Mouse (Mus musculus): ENCODE measurements around the gene Pim3. TPM values are rescaled to one million over a fixed set of nuclear protein-coding genes. Genes with fewer than 3 reads are reported as not detected.
A peak's percentile ranks its signal among the peaks of the same experiment; 100 is the strongest.
"Not testable (repeated sequence)": the region's sequence is repeated elsewhere in the genome, so short reads cannot be mapped to it uniquely, and the experiment has no call there.

Pim3 gene
- polyA plus RNA-seq (2012), result 0.49 and 0.64 TPM in 2 replicates

GRCm38 (mm10) chr15:88861772-88862622, at the start of gene Pim3:
TSS of gene Pim3 (plus strand) at chr15:88862186.
- TF ChIP-seq TAL1 (IDR thresholded peaks at IDR 0.05; ENCODE audit: low read length) (no peak), GATA1 (IDR thresholded peaks at IDR 0.05; ENCODE audit: low read length) (no peak)

GRCm38 (mm10) chr15:88813262-88813661, 48.7 kb upstream of the Pim3 start:
- TF ChIP-seq TAL1 (IDR thresholded peaks at IDR 0.05; ENCODE audit: low read length), result no peak
- no peak for TF ChIP-seq GATA1 (IDR thresholded peaks at IDR 0.05; ENCODE audit: low read length)
- no peaks in the 10 kb centered on the region for H3K27me3 ChIP-seq (ENCODE audit: control insufficient read depth)
- no peak overlapping the region for H3K4me3 ChIP-seq (replicated peaks)
- H3K9me3 ChIP-seq (ENCODE audit: control insufficient read depth, low read length), result no peaks in the 10 kb centered on the region
- peaks cover 9% of the 10 kb centered on the region for H3K4me1 ChIP-seq (ENCODE audit: control insufficient read depth)
- H3K36me3 ChIP-seq (ENCODE audit: control insufficient read depth), result peaks cover 67% of the 10 kb centered on the region

More at GRCm38 (mm10) chr15:88861772-88862622, at the start of gene Pim3:
- Histone ChIP-seq H3K27me3 (ENCODE audit: control insufficient read depth) (peaks cover 8% of the 10 kb centered on the region), H3K4me3 (replicated peaks) (peak within 1 kb of the TSS; percentile 72), H3K9me3 (ENCODE audit: control insufficient read depth, low read length) (no peaks in the 10 kb centered on the region), H3K36me3 (ENCODE audit: control insufficient read depth) (peaks cover 20% of the 10 kb centered on the region), H3K4me1 (ENCODE audit: control insufficient read depth) (peaks cover 43% of the 10 kb centered on the region)

- not testable (repeated sequence) for H3K4me3 ChIP-seq (replicated peaks); H3K9me3 ChIP-seq (ENCODE audit: control insufficient read depth, low read length); H3K27me3 ChIP-seq (ENCODE audit: control insufficient read depth)
- peaks cover 64% of the 10 kb centered on the region for H3K36me3 ChIP-seq (ENCODE audit: control insufficient read depth)
- H3K4me1 ChIP-seq (ENCODE audit: control insufficient read depth), result peaks cover 15% of the 10 kb centered on the region
These were observed 48.1 kb upstream of the Pim3 start for GRCm38 (mm10) chr15:88813873-88814272.

- no peak for TF ChIP-seq TAL1 (IDR thresholded peaks at IDR 0.05; ENCODE audit: low read length)
- TF ChIP-seq GATA1 (IDR thresholded peaks at IDR 0.05; ENCODE audit: low read length), result no peak
- Histone ChIP-seq H3K36me3 (ENCODE audit: control insufficient read depth) (peaks cover 61% of the 10 kb centered on the region), H3K9me3 (ENCODE audit: control insufficient read depth, low read length) (no peaks in the 10 kb centered on the region), H3K27me3 (ENCODE audit: control insufficient read depth) (no peaks in the 10 kb centered on the region), H3K4me3 (replicated peaks) (no peak overlapping the region), H3K4me1 (ENCODE audit: control insufficient read depth) (peaks cover 17% of the 10 kb centered on the region)
These were observed 47.5 kb upstream of the Pim3 start for GRCm38 (mm10) chr15:88814411-88815047.

- peaks cover 23% of the 10 kb centered on the region for H3K4me1 ChIP-seq (ENCODE audit: control insufficient read depth)
- H3K36me3 ChIP-seq (ENCODE audit: control insufficient read depth), result peaks cover 58% of the 10 kb centered on the region
- TF ChIP-seq TAL1 (IDR thresholded peaks at IDR 0.05; ENCODE audit: low read length), result no peak
- TF ChIP-seq GATA1 (IDR thresholded peaks at IDR 0.05; ENCODE audit: low read length), result no peak
- no peak overlapping the region for H3K4me3 ChIP-seq (replicated peaks)
- H3K27me3 ChIP-seq (ENCODE audit: control insufficient read depth), result no peaks in the 10 kb centered on the region
- H3K9me3 ChIP-seq (ENCODE audit: control insufficient read depth, low read length), result no peaks in the 10 kb centered on the region
These were observed 46.7 kb upstream of the Pim3 start for GRCm38 (mm10) chr15:88815196-88815700.

- Histone ChIP-seq H3K27me3 (ENCODE audit: control insufficient read depth) (no peaks in the 10 kb centered on the region), H3K9me3 (ENCODE audit: control insufficient read depth, low read length) (no peaks in the 10 kb centered on the region), H3K36me3 (ENCODE audit: control insufficient read depth) (peaks cover 59% of the 10 kb centered on the region), H3K4me1 (ENCODE audit: control insufficient read depth) (peaks cover 32% of the 10 kb centered on the region), H3K4me3 (replicated peaks) (peak within 1 kb of the TSS; percentile 78)
- TF ChIP-seq GATA1 (IDR thresholded peaks at IDR 0.05; ENCODE audit: low read length) (no peak; the same call in 1 of the 2 replicates), TAL1 (IDR thresholded peaks at IDR 0.05; ENCODE audit: low read length) (no peak)
These were observed 42.7 kb upstream of the Pim3 start, which contains the start of the genes Alg12 and Creld2 for GRCm38 (mm10) chr15:88819026-88819905. TSS of gene Alg12 (minus strand) at chr15:88819318. TSS of gene Creld2 (plus strand) at chr15:88819646.

- Histone ChIP-seq H3K4me1 (ENCODE audit: control insufficient read depth) (peaks cover 32% of the 10 kb centered on the region), H3K27me3 (ENCODE audit: control insufficient read depth) (no peaks in the 10 kb centered on the region), H3K36me3 (ENCODE audit: control insufficient read depth) (peaks cover 59% of the 10 kb centered on the region), H3K4me3 (replicated peaks) (peak overlapping the region; percentile 78), H3K9me3 (ENCODE audit: control insufficient read depth, low read length) (no peaks in the 10 kb centered on the region)
- TF ChIP-seq GATA1 (IDR thresholded peaks at IDR 0.05; ENCODE audit: low read length) (no peak), TAL1 (IDR thresholded peaks at IDR 0.05; ENCODE audit: low read length) (no peak)
These were observed 42.1 kb upstream of the Pim3 start for GRCm38 (mm10) chr15:88819906-88820303.

GRCm38 (mm10) chr15:88821403-88821802, 40.6 kb upstream of the Pim3 start:
- no peaks in the 10 kb centered on the region for H3K9me3 ChIP-seq (ENCODE audit: control insufficient read depth, low read length)
- H3K27me3 ChIP-seq (ENCODE audit: control insufficient read depth), result no peaks in the 10 kb centered on the region
- H3K4me1 ChIP-seq (ENCODE audit: control insufficient read depth), result peaks cover 32% of the 10 kb centered on the region
- peaks cover 59% of the 10 kb centered on the region for H3K36me3 ChIP-seq (ENCODE audit: control insufficient read depth)
- TF ChIP-seq TAL1 (IDR thresholded peaks at IDR 0.05; ENCODE audit: low read length), result no peak
- no peak for TF ChIP-seq GATA1 (IDR thresholded peaks at IDR 0.05; ENCODE audit: low read length)
- no peak overlapping the region for H3K4me3 ChIP-seq (replicated peaks)

Data from erythroblast, embryonic 14.5 days (primary cell).